Mouse (Mus musculus): ENCODE results near the gene Prr5. TPM values are rescaled to one million over a fixed set of nuclear protein-coding genes. Genes with fewer than 3 reads are reported as not detected.
A peak's percentile ranks its signal among the peaks of the same experiment; 100 is the strongest.

Prr5 gene
- total and polyA plus RNA-seq, 2 experiments from 2014 or later, result 34.2 to 36.6 TPM

DNA sequence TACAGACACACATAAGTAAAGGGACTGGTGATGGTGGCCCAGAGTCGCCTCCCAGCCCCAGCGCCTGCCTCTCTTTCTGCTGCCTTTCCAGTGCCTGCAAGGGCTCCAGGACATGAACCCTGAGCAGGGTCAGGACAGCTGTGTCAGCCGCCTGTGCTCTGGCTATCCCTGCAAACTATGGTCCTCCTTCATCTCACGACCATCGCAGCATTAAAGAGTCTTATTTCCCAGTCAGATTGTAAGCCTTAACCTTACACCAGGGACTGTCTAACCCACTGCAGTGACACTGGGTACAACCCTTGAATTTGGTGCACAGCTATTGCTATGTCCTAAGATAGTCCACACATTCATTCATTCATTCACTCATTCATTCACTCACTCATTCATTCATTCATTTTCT is 13.4 kb downstream of the Prr5 start:
- H3K4me1 ChIP-seq (ENCODE audit: insufficient read depth, low read length), result peaks cover 11% of the 10 kb centered on the region
- H3K4me2 ChIP-seq (ENCODE audit: low read depth, low read length), result no peak overlapping the region
- TF ChIP-seq CTCF (IDR thresholded peaks at IDR 0.05; ENCODE audit: low read depth), result no peak
- no peak overlapping the region for H3K9ac ChIP-seq (replicated peaks; ENCODE audit: low read length)
- no peak overlapping the region for H3K4me3 ChIP-seq (ENCODE audit: low read length)
- no peak overlapping the region for H3K27ac ChIP-seq
- DNase-seq (ENCODE audit: low spot score) (no peak), ATAC-seq (no peak)
- WGBS, result 78% methylated on average over 5 of the region's 5 CpGs
- 0 out of 2 replicates have a peak, but pooled peaks cover 2% of the 10 kb centered on the region for H3K27me3 ChIP-seq (ENCODE audit: insufficient read depth, low read length)
- no peaks in the 10 kb centered on the region for H3K9me3 ChIP-seq (ENCODE audit: low read length)
- 0 out of 2 replicates have a peak, but pooled peaks cover 4% of the 10 kb centered on the region for H3K36me3 ChIP-seq (ENCODE audit: insufficient read depth, low read length)

DNA sequence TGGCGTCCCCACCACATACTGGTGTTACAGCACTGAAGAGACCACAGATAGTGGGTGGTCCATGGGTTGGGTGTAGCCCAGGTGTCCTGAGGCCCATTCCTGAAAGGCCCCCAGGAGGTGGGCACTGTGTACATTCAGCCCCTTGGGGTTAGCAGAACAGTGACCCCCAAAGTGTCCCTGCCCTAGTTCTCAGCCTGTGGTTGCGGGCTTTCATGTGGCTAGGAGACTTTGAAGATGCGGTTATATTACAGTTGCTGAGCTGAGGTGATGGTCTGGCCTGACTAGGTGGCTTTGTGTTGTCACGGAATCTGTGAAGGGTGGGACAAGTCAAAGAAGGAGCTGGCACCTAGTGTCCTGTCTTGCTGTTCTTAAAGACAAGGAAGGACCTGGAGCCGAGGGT is 15.1 kb downstream of the Prr5 start:
- Histone ChIP-seq H3K36me3 (ENCODE audit: insufficient read depth, low read length) (peaks cover 9% of the 10 kb centered on the region; the same call in 1 of the 2 replicates), H3K27ac (no peak overlapping the region), H3K9ac (replicated peaks; ENCODE audit: low read length) (no peak overlapping the region), H3K4me2 (ENCODE audit: low read depth, low read length) (no peak overlapping the region), H3K9me3 (ENCODE audit: low read length) (no peaks in the 10 kb centered on the region), H3K4me3 (ENCODE audit: low read length) (no peak overlapping the region), H3K4me1 (ENCODE audit: insufficient read depth, low read length) (peaks cover 11% of the 10 kb centered on the region), H3K27me3 (ENCODE audit: insufficient read depth, low read length) (0 out of 2 replicates have a peak, but pooled peaks cover 2% of the 10 kb centered on the region)
- ATAC-seq, result no peak
- DNase-seq (ENCODE audit: low spot score), result no peak
- 73% methylated on average over 5 of the region's 5 CpGs for WGBS
- TF ChIP-seq CTCF (IDR thresholded peaks at IDR 0.05; ENCODE audit: low read depth), result no peak

DNA sequence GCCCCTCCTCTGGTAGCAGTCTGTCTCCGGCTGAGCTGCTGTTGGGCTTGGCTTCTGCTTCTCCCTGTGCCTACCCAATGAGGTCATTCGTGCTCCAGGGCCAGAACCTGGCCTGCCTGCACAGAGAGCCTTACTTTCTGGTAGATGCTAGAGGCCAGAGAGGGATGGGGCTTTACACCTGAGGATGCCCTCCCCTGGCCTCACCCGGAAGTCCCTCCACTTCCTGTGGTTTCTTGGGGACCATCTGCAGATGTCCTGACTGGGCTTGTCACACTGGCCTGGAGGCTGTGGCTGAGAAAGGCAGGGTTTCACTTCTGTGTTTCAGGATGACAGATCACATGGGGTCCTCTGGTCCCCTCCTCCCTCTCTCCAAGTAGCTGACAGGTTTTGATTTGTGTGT is 16.0 kb downstream of the Prr5 start:
- no peak for DNase-seq (ENCODE audit: low spot score)
- no peak for TF ChIP-seq CTCF (IDR thresholded peaks at IDR 0.05; ENCODE audit: low read depth)
- H3K4me3 ChIP-seq (ENCODE audit: low read length), result no peak overlapping the region
- H3K9ac ChIP-seq (replicated peaks; ENCODE audit: low read length), result no peak overlapping the region
- H3K4me1 ChIP-seq (ENCODE audit: insufficient read depth, low read length), result peaks cover 8% of the 10 kb centered on the region
- H3K27ac ChIP-seq, result no peak overlapping the region
- no peak for ATAC-seq
- H3K36me3 ChIP-seq (ENCODE audit: insufficient read depth, low read length), result peaks cover 16% of the 10 kb centered on the region; the same call in 1 of the 2 replicates
- no peaks in the 10 kb centered on the region for H3K9me3 ChIP-seq (ENCODE audit: low read length)
- 69% methylated on average over 3 of the region's 3 CpGs for WGBS
- 0 out of 2 replicates have a peak, but pooled peaks cover under 1% of the 10 kb centered on the region for H3K27me3 ChIP-seq (ENCODE audit: insufficient read depth, low read length)
- no peak overlapping the region for H3K4me2 ChIP-seq (ENCODE audit: low read depth, low read length)

DNA sequence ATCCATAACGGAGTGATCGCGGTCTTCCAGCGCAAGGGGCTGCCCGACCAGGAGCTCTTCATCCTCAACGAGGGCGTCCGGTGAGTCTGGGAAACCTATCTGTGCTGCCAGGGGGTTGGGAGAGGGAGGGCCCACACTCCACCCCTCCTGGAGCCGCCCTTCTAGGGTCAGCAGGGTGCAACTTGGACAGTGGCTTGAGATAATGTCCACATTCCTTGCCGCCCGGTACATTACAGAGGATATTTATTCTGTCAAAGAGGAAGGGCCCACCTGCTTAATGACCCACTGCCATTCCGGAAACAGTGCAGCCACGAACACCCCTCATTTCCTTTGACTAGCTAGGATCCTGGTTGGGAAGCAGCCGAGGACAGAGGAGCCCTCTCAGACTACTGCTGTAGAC is 18.5 kb downstream of the Prr5 start:
- WGBS, result 79% methylated on average over 14 of the region's 14 CpGs
- H3K27me3 ChIP-seq (ENCODE audit: insufficient read depth, low read length), result no peaks in the 10 kb centered on the region
- H3K4me3 ChIP-seq (ENCODE audit: low read length), result no peak overlapping the region
- no peaks in the 10 kb centered on the region for H3K4me1 ChIP-seq (ENCODE audit: insufficient read depth, low read length)
- ATAC-seq (no peak), DNase-seq (ENCODE audit: low spot score) (no peak)
- no peaks in the 10 kb centered on the region for H3K9me3 ChIP-seq (ENCODE audit: low read length)
- peaks cover 20% of the 10 kb centered on the region; the same call in 1 of the 2 replicates for H3K36me3 ChIP-seq (ENCODE audit: insufficient read depth, low read length)
- no peak overlapping the region for H3K9ac ChIP-seq (replicated peaks; ENCODE audit: low read length)
- H3K27ac ChIP-seq, result no peak overlapping the region
- no peak for TF ChIP-seq CTCF (IDR thresholded peaks at IDR 0.05; ENCODE audit: low read depth)
- H3K4me2 ChIP-seq (ENCODE audit: low read depth, low read length), result no peak overlapping the region

DNA sequence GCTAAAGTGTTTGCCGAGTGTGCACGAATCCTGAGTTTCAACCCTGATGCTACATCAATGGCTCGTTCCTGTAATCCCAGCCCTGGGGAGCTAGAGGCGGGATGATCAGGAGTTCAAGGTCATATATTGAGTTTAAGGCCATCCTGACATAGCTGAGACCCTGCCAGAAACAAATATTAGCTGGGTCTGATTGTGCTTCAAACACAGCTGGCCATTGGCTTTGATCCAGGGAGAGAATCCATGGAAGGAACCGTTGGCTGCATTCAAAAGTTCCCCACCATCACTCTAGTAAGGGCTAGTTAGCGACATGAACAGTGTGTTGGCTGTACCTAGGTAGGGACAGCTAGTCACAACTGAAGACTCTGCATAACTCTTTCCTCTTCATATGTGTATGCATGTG is 19.9 kb downstream of the Prr5 start:
- ATAC-seq (no peak), DNase-seq (ENCODE audit: low spot score) (no peak)
- Histone ChIP-seq H3K4me3 (ENCODE audit: low read length) (no peak overlapping the region), H3K9me3 (ENCODE audit: low read length) (no peaks in the 10 kb centered on the region), H3K4me1 (ENCODE audit: insufficient read depth, low read length) (no peaks in the 10 kb centered on the region), H3K4me2 (ENCODE audit: low read depth, low read length) (no peak overlapping the region), H3K27ac (no peak overlapping the region), H3K36me3 (ENCODE audit: insufficient read depth, low read length) (peaks cover 34% of the 10 kb centered on the region; the same call in 1 of the 2 replicates), H3K9ac (replicated peaks; ENCODE audit: low read length) (no peak overlapping the region), H3K27me3 (ENCODE audit: insufficient read depth, low read length) (no peaks in the 10 kb centered on the region)
- WGBS, result 65% methylated on average over 6 of the region's 6 CpGs
- TF ChIP-seq CTCF (IDR thresholded peaks at IDR 0.05; ENCODE audit: low read depth), result no peak

DNA sequence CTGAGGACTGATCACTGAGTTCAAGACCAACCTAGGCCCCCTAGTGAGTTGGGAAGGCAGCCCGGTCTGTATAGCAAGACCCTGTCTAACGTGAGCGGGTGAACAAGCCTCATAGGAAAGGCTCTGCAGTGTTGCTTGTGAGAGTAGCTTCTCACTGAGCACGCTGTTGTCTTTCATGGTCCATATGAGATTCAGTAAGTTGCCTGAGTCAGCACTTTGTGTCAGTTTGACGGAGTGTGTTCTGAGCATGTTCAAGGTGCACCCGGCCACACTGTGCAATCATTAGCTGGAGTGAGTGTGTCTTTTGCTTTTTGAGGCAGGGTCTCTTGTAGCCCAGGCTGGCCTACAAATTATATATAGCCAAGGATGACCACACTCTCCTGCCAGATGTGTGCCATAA is 22.1 kb downstream of the Prr5 start:
- WGBS, result 89% methylated on average over 6 of the region's 6 CpGs
- Histone ChIP-seq H3K4me2 (ENCODE audit: low read depth, low read length) (no peak overlapping the region), H3K36me3 (ENCODE audit: insufficient read depth, low read length) (peaks cover 40% of the 10 kb centered on the region; the same call in 1 of the 2 replicates), H3K27ac (no peak overlapping the region), H3K9me3 (ENCODE audit: low read length) (no peaks in the 10 kb centered on the region), H3K9ac (replicated peaks; ENCODE audit: low read length) (no peak overlapping the region), H3K4me3 (ENCODE audit: low read length) (no peak overlapping the region), H3K27me3 (ENCODE audit: insufficient read depth, low read length) (no peaks in the 10 kb centered on the region), H3K4me1 (ENCODE audit: insufficient read depth, low read length) (no peaks in the 10 kb centered on the region)
- no peak for ATAC-seq
- DNase-seq (ENCODE audit: low spot score), result no peak
- no peak for TF ChIP-seq CTCF (IDR thresholded peaks at IDR 0.05; ENCODE audit: low read depth)

DNA sequence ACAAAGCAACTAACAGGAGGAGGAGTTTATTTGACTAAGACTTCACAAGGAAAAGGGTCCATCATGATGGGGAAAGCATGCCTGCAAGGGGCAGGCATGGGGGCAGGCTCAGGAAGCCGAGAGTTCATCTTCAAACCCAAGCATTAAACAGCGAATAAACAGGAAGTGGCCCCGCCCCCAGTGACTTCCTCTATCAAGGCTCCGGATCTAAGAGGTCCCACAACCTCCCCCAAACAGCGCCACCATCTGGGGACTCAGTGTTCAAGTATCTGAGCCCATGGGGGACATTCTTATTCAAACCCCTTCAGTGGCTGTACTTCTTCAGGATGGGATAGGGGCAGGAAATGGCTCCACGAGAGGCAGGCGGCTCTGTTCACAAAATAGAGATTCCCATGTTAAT is 23.2 kb downstream of the Prr5 start:
- no peak for DNase-seq (ENCODE audit: low spot score)
- Histone ChIP-seq H3K4me3 (ENCODE audit: low read length) (no peak overlapping the region), H3K9ac (replicated peaks; ENCODE audit: low read length) (no peak overlapping the region), H3K27me3 (ENCODE audit: insufficient read depth, low read length) (no peaks in the 10 kb centered on the region), H3K27ac (no peak overlapping the region), H3K9me3 (ENCODE audit: low read length) (no peaks in the 10 kb centered on the region), H3K36me3 (ENCODE audit: insufficient read depth, low read length) (peaks cover 38% of the 10 kb centered on the region; the same call in 1 of the 2 replicates), H3K4me2 (ENCODE audit: low read depth, low read length) (no peak overlapping the region), H3K4me1 (ENCODE audit: insufficient read depth, low read length) (peaks cover 6% of the 10 kb centered on the region; the same call in 1 of the 2 replicates)
- no peak for ATAC-seq
- WGBS, result 89% methylated on average over 7 of the region's 7 CpGs
- TF ChIP-seq CTCF (IDR thresholded peaks at IDR 0.05; ENCODE audit: low read depth), result peak; percentile 10; the same call in 1 of the 2 replicates

Measured in hindbrain, postnatal 0 days (tissue).